Mouse (Mus musculus): Measurements from ENCODE around the gene Nell1.
"Not testable (repeated sequence)": the region's sequence is repeated elsewhere in the genome, so short reads cannot be mapped to it uniquely, and the experiment has no call there.

The Nell1 gene

GRCm38 (mm10) chr7:49974841-49975440 lies at the start of gene Nell1:
Gene Nell1 (plus strand): TSS chr7:49974864.
- DNase-seq (ENCODE audit: low spot score in 2 of 2): peak in 1 of 2 experiments; percentile 18

GRCm38 (mm10) chr7:49928571-49928970 lies 46.1 kb upstream of the Nell1 start:
- DNase-seq (ENCODE audit: low spot score in 2 of 2): no peak

DNA sequence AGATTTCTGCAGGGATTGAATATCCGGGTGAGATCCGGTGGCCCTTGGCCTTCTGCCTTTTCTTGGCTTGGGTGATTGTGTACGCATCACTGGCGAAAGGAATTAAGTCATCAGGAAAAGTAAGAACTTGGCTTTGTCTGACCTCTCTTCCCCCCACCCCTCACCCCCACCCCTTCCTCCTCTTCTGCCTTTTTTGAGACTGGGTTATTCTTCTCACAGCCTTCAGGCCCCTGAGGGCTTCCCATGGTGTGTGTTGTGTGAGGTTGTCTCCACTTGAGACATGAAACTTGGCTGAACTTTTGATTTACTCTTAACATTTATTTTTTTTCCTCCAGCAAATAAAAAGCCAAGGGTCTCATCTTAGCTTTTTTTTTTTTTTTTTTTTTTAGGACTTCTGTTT lies 44.7 kb upstream of the Nell1 start:
- no peak for DNase-seq (ENCODE audit: low spot score in 2 of 2)

DNA sequence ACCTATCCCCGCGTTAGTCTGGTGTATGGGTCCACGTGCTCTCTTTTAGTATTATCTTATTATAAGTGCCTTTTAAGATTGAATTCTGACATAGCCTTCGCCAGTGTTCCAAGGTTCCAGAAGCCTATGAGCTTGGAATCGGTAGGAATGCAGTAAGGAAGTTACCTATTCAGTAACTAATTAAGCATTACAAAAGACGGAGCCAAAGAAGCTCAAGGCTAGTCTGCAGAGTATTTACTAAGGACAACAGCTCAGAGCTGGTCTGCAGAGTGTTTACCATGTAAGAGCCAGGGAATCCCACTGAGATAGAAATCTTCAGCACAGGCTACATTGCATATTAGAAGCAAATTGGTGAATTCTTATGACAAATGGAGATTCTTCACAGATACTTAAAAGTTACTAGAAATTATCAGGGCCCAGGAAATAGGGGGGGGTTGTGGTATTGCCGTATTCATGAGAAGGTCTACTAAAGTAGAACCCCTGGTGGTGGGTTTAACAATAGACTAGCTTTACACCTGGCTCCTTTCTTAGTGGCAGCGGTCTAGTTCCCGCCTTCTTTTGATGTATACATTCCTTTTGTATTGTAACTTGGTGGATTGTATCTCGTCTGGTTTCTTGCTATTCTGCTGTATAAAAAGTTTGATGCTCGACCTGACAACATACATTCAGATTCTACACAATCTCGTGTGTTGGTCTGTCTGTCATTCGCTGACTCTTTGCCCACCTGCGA lies 41.1 kb upstream of the Nell1 start:
- DNase-seq (ENCODE audit: low spot score in 2 of 2): not testable (repeated sequence)

- peak; percentile 22 to 40 for DNase-seq (ENCODE audit: low spot score in 2 of 2)
Measured at GRCm38 (mm10) chr7:49936821-49937220, 37.8 kb upstream of the Nell1 start.

DNA sequence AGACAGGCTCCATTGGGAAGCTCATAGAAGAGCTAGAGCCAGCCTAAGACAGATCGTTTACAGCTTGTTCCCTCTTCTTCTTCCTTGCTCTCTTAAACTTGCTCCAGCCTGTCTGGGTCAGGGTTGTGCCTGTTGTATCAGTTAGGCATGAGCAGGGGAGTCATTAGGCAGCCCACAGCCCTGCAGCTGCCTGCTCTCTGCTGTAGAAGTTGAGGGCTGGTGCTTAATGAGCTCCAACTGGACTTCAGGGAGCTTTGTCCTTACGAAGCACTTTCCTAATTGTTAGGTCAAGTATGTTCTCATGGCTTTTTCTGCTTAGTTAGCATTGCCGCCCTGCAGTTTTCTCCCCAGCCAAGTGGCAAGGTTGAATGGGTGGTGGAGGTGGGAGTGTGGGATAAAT lies 32.6 kb upstream of the Nell1 start:
- DNase-seq (ENCODE audit: low spot score in 2 of 2): no peak

DNA sequence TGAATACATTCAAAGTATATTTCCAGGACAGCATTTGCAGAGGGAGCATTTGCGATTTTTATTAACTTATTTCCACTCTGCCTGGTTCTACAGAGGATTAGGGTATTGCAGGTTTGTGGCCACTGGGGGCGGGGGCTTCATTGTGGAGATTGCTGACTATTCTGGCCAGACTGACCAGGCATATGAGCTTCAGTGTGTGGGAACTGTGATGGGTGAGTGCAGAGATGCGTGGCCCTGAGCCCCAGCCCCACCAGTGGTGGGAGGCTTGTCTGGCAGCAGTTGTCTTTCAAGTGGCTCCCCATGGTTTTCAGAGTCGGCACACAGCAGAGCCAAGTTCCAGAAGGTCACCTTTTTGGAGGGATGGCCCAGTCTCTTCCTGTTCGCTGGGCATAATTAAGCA lies 32.2 kb upstream of the Nell1 start:
- no peak for DNase-seq (ENCODE audit: low spot score in 2 of 2)

DNA sequence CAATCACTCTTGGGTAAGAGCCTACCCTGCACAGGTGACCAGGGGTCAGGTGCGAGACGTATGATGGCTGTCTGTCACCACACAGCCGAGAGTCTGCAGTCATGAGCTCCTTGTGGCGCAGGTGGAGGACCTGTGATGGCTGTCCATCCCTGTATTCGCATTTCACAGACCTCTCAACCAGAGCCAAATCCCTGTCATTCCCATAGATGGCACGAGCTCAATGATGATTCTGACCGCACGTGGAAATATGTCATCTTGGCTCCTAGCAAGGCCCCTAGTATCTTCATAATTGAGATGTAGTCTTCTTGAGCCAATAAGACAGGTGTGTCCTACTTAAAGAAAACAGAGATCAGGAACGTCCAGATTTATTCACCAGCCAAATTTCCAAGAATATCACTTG lies 28.0 kb upstream of the Nell1 start:
- no peak for DNase-seq (ENCODE audit: low spot score in 2 of 2)

DNA sequence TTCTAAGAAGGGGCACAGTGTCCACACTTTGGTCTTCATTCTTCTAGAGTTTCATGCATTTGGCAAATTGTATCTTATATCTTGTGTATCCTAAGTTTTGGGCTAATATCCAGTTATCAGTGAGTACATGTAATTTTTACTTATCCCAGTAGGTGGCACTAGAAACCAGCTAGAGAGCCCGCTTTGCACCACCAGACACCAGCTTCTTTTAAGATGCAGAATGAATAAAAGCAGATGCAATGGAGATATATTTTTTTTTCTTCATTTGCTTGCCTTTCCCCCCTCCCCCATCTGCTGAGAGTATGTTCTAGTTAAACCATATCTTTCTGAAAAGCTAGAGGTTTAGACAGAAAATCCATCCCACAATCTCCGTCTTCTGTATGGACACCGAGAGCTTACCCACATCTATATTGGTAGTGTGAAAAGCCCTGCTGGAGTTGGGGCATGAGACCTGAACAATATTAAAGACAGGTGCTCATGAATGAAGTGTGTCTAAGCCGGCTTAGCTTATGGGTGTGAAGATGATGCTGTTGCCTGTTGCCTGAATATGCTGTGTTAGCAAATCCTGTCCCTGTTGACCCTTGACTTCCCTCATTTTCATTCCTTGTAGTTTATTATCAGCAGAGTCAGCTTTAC lies 21.0 kb upstream of the Nell1 start:
- peak in 1 of 2 experiments; percentile 50 for DNase-seq (ENCODE audit: low spot score in 2 of 2)

DNA sequence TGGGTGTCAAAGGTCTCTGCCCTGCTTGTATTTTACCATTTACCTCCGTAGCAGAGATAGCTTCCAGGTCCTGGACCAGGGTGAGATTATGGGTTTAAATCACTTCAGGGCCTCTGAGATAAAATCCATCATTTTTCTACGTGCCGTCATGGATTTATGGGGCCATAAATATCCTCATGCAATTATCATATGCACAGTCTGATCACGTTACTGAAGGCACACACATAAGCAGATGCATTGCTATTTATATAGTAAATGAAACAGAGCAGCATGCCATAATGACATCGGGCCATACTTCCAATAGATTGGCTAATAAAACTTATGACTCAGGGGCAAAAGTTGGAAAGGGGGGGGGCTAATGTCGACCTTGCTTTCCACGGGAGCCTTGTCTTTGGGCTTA lies 19.8 kb upstream of the Nell1 start:
- DNase-seq (ENCODE audit: low spot score in 2 of 2): no peak

- no peak for DNase-seq (ENCODE audit: low spot score in 2 of 2)
Measured at GRCm38 (mm10) chr7:49957142-49957541, 17.5 kb upstream of the Nell1 start.

DNA sequence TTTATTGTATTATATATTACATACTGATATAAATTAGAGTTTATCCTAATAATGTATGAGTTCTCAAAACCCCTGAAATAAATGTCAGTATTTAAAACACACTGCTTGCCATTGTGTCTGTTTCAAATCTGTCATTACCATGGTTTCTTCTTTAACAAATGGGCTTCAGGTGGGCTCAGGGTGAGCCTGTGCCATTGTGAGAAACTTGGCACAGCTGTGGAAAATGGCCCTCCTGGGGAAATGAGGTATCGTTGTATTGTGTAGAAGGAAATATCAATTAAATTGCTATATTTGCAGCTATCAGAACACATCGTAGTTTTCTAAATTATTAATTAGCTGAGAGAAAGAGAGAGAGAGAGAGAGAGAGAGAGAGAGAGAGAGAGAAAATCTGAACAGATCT lies 10.9 kb upstream of the Nell1 start:
- DNase-seq (ENCODE audit: low spot score in 2 of 2): no peak

DNA sequence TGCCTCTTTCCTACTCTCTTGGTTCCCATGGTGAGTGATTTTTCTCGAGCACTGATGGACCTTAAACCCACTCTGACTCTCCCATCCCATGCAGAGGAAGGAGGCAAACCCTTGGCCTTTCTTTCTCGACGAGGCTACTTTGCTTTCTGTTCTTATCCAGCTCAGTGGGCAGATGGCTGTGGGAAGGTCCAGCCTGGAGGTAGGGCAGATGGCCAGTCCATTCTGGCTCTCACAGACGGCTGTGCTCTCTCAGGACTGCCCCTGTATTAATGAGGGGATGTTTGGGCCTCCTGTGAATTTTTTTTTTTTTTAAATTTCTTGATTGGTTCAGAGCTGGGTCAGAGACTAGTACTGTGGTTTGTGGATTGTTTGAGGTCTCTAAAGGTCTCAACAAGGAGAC lies 5.1 kb upstream of the Nell1 start:
- no peak for DNase-seq (ENCODE audit: low spot score in 2 of 2)

DNA sequence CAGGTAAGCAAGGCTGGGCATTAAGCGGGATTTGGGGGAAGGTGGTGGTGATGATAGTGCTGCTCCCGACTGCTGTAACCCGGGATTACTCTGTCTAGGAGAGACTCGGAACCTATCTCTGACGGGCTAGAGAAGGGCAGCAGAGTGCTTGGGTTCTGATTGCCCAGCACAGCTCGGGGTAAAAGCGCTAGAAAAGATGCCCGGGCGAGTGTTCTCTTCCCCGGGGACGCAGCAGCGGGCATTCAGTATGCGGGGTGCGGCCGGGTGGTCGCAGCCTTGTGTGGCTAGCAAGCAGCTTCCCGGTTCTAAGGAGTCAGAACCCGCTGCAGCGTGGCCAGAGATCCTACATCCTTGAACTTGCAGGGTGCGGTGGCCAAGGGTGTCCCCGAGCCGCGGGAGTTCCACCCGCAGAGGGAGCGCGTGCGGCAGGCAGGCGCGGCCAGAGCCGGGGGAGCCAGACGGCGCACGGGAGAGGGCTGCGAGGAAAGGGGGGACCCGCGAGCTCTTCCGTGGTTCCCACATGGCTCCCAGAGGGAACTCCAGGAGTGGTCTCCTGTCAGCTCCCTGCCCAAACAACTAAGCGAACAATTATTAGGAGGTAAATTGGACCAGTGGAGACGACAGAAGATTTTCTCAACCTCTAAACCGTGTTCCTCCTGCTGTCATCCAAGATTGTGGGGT lies 917 bp downstream of the Nell1 start:
- DNase-seq (ENCODE audit: low spot score in 2 of 2): peak in 1 of 2 experiments; percentile 13

DNA sequence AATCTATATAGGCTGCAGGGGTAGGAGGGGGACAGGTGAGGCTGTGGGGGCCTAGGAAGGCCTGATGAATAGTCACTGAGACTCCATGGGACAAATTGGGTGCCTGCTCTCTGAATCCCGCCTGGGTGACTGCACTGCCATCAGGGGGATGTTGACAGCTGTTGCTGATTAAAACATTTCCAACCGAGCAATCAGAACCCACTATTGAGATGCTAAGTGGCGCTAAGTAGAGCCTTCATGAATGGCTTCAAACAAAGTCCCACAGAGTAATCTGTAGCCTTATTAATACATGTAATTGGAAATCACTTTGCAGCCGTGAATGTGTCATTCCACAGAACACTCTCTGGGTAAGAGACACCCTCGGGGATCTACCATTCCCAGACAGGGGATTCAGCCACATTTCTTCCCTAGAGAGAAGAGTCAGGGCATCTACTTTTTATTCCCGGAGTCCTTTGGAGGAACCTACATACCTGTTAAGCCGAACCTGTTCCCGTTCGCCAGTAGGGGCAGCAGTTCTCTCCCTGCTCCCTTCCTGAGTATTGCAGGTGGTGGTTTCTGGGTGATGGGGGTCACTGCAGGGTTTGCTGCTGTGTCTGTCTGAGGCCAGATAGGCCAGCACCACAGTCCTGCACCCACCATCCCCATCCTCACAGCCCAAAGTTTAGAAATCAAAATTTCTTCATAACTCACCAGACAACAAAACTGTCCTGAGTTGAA lies 7.0 kb downstream of the Nell1 start:
- no peak for DNase-seq (ENCODE audit: low spot score in 2 of 2)

- DNase-seq (ENCODE audit: low spot score in 2 of 2): no peak
Measured at GRCm38 (mm10) chr7:49984698-49985097, 10.0 kb downstream of the Nell1 start.

DNA sequence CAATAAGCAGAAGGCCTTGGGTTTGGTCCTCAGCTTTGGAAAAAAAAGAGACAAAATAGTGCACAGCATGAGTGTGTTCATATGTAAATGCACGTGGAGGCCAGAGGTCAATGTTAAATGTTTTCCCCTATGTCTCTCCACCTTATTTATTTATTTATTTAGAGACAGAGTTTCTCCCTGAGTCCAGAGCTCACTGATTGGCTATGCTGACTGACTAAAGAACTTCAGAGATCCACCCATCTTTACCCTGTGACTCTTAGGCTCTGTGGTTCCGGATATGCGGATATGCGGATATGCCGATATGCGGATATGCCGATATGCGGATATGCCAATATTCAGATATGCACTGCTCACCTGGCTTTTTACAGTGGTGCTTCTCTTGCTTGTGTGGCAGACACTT lies 11.3 kb downstream of the Nell1 start:
- no peak for DNase-seq (ENCODE audit: low spot score in 2 of 2)

- DNase-seq (ENCODE audit: low spot score in 2 of 2): no peak
Measured at GRCm38 (mm10) chr7:49999321-49999720, 24.7 kb downstream of the Nell1 start.

DNA sequence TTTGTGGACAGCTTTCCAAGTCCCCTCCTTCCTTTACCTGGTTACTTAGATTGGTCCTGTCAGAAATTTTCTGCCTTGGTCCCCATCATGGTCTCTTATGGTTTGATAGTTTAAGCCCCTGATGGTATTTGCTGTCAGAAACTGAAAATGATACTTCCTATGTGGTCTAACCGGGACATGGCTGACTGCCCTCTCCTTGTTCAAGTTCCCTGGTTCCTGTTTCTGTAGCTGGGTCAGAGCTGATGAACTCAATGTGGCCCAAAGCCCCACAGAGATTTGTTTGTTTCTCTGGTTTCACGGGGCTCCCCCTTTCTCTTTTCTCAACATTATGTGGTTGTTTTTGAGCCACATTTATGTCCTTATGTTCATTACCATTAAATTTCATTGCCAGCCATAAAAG lies 30.6 kb downstream of the Nell1 start:
- DNase-seq (ENCODE audit: low spot score in 2 of 2): no peak

- DNase-seq (ENCODE audit: low spot score in 2 of 2): no peak
Measured at GRCm38 (mm10) chr7:50035187-50036153, 60.8 kb downstream of the Nell1 start.

GRCm38 (mm10) chr7:50041112-50041511 lies 66.4 kb downstream of the Nell1 start:
- DNase-seq (ENCODE audit: low spot score in 2 of 2): no peak
